Mouse (Mus musculus): ENCODE data around the gene Maff. TPM values are rescaled to one million over a fixed set of nuclear protein-coding genes. Genes with fewer than 3 reads are reported as not detected.

Maff gene
- polyA plus RNA-seq, 1 experiment, result 2.0 TPM

- TF ChIP-seq POLR2A (IDR thresholded peaks at IDR 0.05; ENCODE audit: low read depth, low read length), result no peak
- no peak for TF ChIP-seq CTCF (IDR thresholded peaks at IDR 0.05; ENCODE audit: extremely low read depth, insufficient read depth, insufficient read length, insufficient replicate concordance)
- no peak for DNase-seq (ENCODE audit: low read depth in 1 of 2, low spot score in 2 of 2)
- peaks cover 2% of the 10 kb centered on the region; the same call in 1 of the 2 replicates for H3K4me1 ChIP-seq (ENCODE audit: control insufficient read depth, insufficient read depth, insufficient read length)
- no peaks in the 10 kb centered on the region for H3K27me3 ChIP-seq (ENCODE audit: control insufficient read depth, insufficient read depth, low read length)
- H3K4me3 ChIP-seq (ENCODE audit: extremely low read depth, insufficient read depth, insufficient read length), result no peak overlapping the region
- no peaks in the 10 kb centered on the region for H3K36me3 ChIP-seq (ENCODE audit: control insufficient read depth, insufficient read depth, low read length)
- no peak overlapping the region for H3K27ac ChIP-seq (ENCODE audit: insufficient read depth, low read length)
- WGBS, result 52% methylated on average over 6 of the region's 6 CpGs
These were observed 3.6 kb upstream of the Maff start for GRCm38 (mm10) chr15:79342641-79343337.

- Histone ChIP-seq H3K27me3 (ENCODE audit: control insufficient read depth, insufficient read depth, low read length) (no peaks in the 10 kb centered on the region), H3K27ac (ENCODE audit: insufficient read depth, low read length) (no peak overlapping the region), H3K36me3 (ENCODE audit: control insufficient read depth, insufficient read depth, low read length) (no peaks in the 10 kb centered on the region), H3K4me3 (ENCODE audit: extremely low read depth, insufficient read depth, insufficient read length) (no peak overlapping the region), H3K4me1 (ENCODE audit: control insufficient read depth, insufficient read depth, insufficient read length) (peaks cover 8% of the 10 kb centered on the region; the same call in 1 of the 2 replicates)
- no peak for DNase-seq (ENCODE audit: low read depth in 1 of 2, low spot score in 2 of 2)
- WGBS, result 86% methylated on average over 4 of the region's 4 CpGs
- TF ChIP-seq CTCF (IDR thresholded peaks at IDR 0.05; ENCODE audit: extremely low read depth, insufficient read depth, insufficient read length, insufficient replicate concordance) (no peak), POLR2A (IDR thresholded peaks at IDR 0.05; ENCODE audit: low read depth, low read length) (no peak)
These were observed 1.8 kb upstream of the Maff start for GRCm38 (mm10) chr15:79344627-79345026.

GRCm38 (mm10) chr15:79347165-79347844 lies 884 bp downstream of the Maff start:
- H3K4me3 ChIP-seq (ENCODE audit: extremely low read depth, insufficient read depth, insufficient read length), result peak overlapping the region; percentile 82
- WGBS, result under 1% methylated on average over 61 of the region's 61 CpGs
- H3K27me3 ChIP-seq (ENCODE audit: control insufficient read depth, insufficient read depth, low read length), result no peaks in the 10 kb centered on the region
- peak overlapping the region; percentile 27 for H3K27ac ChIP-seq (ENCODE audit: insufficient read depth, low read length)
- peaks cover 15% of the 10 kb centered on the region for H3K4me1 ChIP-seq (ENCODE audit: control insufficient read depth, insufficient read depth, insufficient read length)
- no peaks in the 10 kb centered on the region for H3K36me3 ChIP-seq (ENCODE audit: control insufficient read depth, insufficient read depth, low read length)
- TF ChIP-seq POLR2A (IDR thresholded peaks at IDR 0.05; ENCODE audit: low read depth, low read length), result no peak
- TF ChIP-seq CTCF (IDR thresholded peaks at IDR 0.05; ENCODE audit: extremely low read depth, insufficient read depth, insufficient read length, insufficient replicate concordance), result no peak
- peak; percentile 81 to 83 for DNase-seq (ENCODE audit: low read depth in 1 of 2, low spot score in 2 of 2)

GRCm38 (mm10) chr15:79347845-79348506 lies 1.6 kb downstream of the Maff start:
- WGBS, result 1% methylated on average over 45 of the region's 46 CpGs
- no peak for TF ChIP-seq POLR2A (IDR thresholded peaks at IDR 0.05; ENCODE audit: low read depth, low read length)
- TF ChIP-seq CTCF (IDR thresholded peaks at IDR 0.05; ENCODE audit: extremely low read depth, insufficient read depth, insufficient read length, insufficient replicate concordance), result no peak
- H3K27me3 ChIP-seq (ENCODE audit: control insufficient read depth, insufficient read depth, low read length), result no peaks in the 10 kb centered on the region
- peak overlapping the region; percentile 82 for H3K4me3 ChIP-seq (ENCODE audit: extremely low read depth, insufficient read depth, insufficient read length)
- H3K36me3 ChIP-seq (ENCODE audit: control insufficient read depth, insufficient read depth, low read length), result no peaks in the 10 kb centered on the region
- peak; percentile 46 to 70 for DNase-seq (ENCODE audit: low read depth in 1 of 2, low spot score in 2 of 2)
- H3K4me1 ChIP-seq (ENCODE audit: control insufficient read depth, insufficient read depth, insufficient read length), result peaks cover 13% of the 10 kb centered on the region
- H3K27ac ChIP-seq (ENCODE audit: insufficient read depth, low read length), result peak overlapping the region; percentile 27

GRCm38 (mm10) chr15:79348651-79349050 lies 2.2 kb downstream of the Maff start:
- H3K27ac ChIP-seq (ENCODE audit: insufficient read depth, low read length), result no peak overlapping the region
- H3K36me3 ChIP-seq (ENCODE audit: control insufficient read depth, insufficient read depth, low read length), result no peaks in the 10 kb centered on the region
- TF ChIP-seq POLR2A (IDR thresholded peaks at IDR 0.05; ENCODE audit: low read depth, low read length), result no peak
- TF ChIP-seq CTCF (IDR thresholded peaks at IDR 0.05; ENCODE audit: extremely low read depth, insufficient read depth, insufficient read length, insufficient replicate concordance), result no peak
- DNase-seq (ENCODE audit: low read depth in 1 of 2, low spot score in 2 of 2), result no peak
- peaks cover 13% of the 10 kb centered on the region for H3K4me1 ChIP-seq (ENCODE audit: control insufficient read depth, insufficient read depth, insufficient read length)
- H3K4me3 ChIP-seq (ENCODE audit: extremely low read depth, insufficient read depth, insufficient read length), result no peak overlapping the region
- WGBS, result 82% methylated on average over 8 of the region's 8 CpGs
- no peaks in the 10 kb centered on the region for H3K27me3 ChIP-seq (ENCODE audit: control insufficient read depth, insufficient read depth, low read length)

GRCm38 (mm10) chr15:79350866-79351265 lies 4.4 kb downstream of the Maff start:
- no peak for TF ChIP-seq CTCF (IDR thresholded peaks at IDR 0.05; ENCODE audit: extremely low read depth, insufficient read depth, insufficient read length, insufficient replicate concordance)
- no peak for TF ChIP-seq POLR2A (IDR thresholded peaks at IDR 0.05; ENCODE audit: low read depth, low read length)
- peaks cover 13% of the 10 kb centered on the region for H3K4me1 ChIP-seq (ENCODE audit: control insufficient read depth, insufficient read depth, insufficient read length)
- 51% methylated on average over 4 of the region's 4 CpGs for WGBS
- H3K36me3 ChIP-seq (ENCODE audit: control insufficient read depth, insufficient read depth, low read length), result no peaks in the 10 kb centered on the region
- no peak overlapping the region for H3K4me3 ChIP-seq (ENCODE audit: extremely low read depth, insufficient read depth, insufficient read length)
- no peaks in the 10 kb centered on the region for H3K27me3 ChIP-seq (ENCODE audit: control insufficient read depth, insufficient read depth, low read length)
- peak in 1 of 2 experiments; percentile 29 for DNase-seq (ENCODE audit: low read depth in 1 of 2, low spot score in 2 of 2)
- no peak overlapping the region for H3K27ac ChIP-seq (ENCODE audit: insufficient read depth, low read length)
